Mouse (Mus musculus) urinary bladder, postnatal 36 days (tissue): ENCODE data around the gene Ep300.
A peak's percentile ranks its signal among the peaks of the same experiment; 100 is the strongest.
"Not testable (repeated sequence)": the region's sequence is repeated elsewhere in the genome, so short reads cannot be mapped to it uniquely, and the experiment has no call there.

Experiments
- DNase-seq, 2 experiments: peaks; one replicate each; pipeline ENCODE4 v3.0.0; 2022; ENCODE audit warnings: low spot score in 2 of 2, mixed read lengths in 1 of 2

Ep300 gene

DNA sequence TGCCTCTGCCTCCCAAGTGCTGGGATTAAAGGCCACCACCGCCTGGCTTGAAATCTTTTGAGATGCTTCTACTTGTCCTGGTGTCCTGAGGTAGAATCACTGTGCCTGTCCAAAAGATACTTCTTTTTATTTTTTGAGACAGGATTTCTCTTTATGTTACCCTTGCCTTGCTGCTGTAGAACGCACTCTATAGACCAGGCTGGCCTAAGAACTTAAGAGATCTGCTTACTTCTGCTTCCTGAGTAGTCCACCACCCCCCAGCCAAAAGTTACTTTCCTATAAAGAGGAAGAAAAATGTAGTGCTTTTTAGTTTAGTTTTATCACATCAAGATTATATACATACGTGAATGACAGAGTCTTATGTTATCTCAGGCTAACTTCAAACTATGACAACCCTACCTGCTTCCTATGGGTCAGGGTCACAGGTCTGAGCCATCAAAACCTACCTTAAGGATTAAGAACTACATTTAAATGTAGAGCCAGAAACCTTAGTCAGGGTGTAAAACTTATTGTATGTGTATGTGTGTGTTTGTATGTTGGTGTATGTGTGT lies 9.1 kb downstream of the Ep300 start:
- no peak for DNase-seq

DNA sequence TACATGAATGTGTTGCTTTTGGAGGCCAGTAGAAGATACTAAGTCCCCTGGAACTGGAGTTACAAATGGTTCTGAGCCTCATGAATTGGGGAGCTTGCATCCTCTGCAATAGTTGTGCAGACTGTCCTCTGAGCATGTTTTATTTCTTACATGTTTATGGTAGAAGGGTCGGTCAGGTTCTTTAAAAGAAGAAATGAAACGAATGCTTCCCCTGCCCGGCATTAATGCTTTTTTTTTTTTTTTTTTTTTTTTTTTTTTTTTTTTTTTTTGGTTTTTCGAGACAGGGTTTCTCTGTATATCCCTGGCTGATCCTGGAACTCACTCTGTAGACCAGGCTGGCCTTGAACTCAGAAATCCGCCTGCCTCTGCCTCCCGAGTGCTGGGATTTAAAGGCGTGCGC lies 13.6 kb downstream of the Ep300 start:
- DNase-seq = not testable (repeated sequence)

GRCm38 (mm10) chr15:81605241-81605640 lies 20.1 kb downstream of the Ep300 start:
- no peak for DNase-seq

DNA sequence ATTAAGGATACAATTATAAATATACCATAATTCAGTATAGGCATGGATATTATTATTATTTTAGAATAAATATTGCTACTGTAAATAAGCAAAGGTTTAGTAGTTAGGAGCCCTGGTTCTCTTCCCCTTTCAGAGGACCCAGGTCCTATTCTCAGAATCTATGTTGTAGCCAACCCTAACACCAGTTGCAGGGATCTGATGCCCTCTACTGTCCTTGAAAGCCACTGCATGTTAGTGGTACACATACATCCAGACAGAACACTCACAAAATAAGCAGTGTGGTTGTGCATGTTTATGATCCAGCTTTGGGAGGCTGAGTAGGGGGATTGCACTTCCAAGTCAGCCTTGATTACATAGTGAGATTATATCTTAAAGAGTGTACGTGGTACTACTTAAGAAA lies 21.5 kb downstream of the Ep300 start:
- DNase-seq = no peak

DNA sequence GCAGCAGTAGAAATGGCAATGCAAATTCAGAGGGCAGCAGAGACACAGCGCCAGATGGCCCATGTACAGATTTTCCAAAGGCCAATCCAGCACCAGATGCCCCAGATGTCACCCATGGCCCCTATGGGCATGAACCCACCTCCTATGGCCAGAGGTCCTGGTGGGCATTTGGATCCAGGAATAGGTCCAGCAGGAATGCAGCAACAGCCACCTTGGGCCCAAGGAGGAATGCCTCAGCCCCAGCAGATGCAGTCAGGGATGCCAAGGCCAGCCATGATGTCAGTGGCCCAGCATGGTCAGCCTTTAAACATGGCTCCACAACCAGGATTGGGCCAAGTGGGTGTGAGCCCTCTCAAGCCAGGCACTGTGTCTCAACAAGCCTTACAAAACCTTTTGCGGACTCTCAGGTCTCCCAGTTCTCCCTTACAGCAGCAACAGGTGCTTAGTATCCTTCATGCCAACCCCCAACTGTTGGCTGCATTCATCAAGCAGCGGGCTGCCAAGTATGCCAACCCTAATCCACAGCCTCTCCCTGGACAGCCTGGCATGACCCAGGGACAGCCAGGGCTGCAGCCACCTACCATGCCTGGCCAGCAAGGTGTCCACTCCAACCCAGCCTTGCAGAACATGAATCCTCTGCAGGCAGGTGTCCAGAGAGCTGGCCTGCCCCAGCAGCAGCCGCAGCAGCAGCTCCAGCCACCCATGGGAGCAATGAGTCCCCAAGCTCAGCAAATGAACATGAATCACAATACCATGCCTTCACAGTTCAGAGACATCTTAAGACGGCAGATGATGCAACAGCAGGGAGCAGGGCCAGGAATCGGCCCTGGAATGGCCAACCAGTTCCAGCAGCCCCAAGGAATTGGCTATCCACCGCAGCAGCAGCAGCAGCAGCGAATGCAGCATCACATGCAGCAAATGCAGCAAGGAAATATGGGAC lies 64.6 kb downstream of the Ep300 start:
- DNase-seq = peak in 1 of 2 experiments; percentile 37

- DNase-seq = no peak
Observed at GRCm38 (mm10) chr15:81650636-81651035, 65.5 kb downstream of the Ep300 start.

DNA sequence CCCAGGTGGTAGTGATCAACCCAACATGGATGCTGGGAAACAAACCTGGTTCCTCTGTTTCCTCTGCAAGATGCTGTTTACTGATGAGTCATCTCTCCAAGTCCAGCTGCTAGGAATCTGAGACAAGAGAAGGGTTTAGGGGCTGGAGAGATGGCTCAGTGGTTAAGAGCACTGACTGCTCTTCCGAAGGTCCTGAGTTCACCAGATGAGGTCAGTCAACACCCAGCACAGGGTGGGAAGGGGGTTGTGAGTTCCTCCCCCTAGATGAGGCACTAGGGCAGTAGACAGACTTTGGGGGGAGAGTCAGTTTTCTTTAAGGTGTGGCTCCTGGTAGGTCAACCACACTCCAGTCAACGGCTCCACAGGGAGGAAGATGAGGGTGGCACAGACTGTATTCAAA lies 76.5 kb downstream of the Ep300 start:
- no peak for DNase-seq

GRCm38 (mm10) chr15:81663281-81663680 lies 78.1 kb downstream of the Ep300 start:
- no peak for DNase-seq

GRCm38 (mm10) chr15:81663697-81664561 lies 78.8 kb downstream of the Ep300 start, which contains the start of gene L3mbtl2:
L3mbtl2 (plus strand) TSS chr15:81663889.
- peak; percentile 82 to 93 for DNase-seq

DNA sequence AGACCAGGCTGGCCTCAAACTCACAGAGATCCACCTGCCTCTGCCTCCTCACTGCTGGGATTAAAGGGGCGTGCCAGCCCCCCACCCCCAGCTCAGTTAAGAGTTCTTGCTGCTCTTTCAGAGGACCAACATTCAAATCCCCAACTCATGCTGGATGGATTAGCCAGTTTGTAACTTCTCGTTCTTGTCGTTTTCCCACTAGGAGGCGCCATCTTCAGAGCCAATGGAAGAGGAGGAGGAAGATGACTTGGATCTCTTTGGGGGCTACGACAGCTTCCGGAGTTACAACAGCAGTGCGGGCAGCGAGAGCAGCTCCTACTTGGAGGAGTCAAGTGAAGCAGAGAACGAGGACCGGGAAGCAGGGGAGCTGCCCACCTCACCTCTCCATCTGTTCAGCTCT lies 81.8 kb downstream of the Ep300 start:
- no peak for DNase-seq

DNA sequence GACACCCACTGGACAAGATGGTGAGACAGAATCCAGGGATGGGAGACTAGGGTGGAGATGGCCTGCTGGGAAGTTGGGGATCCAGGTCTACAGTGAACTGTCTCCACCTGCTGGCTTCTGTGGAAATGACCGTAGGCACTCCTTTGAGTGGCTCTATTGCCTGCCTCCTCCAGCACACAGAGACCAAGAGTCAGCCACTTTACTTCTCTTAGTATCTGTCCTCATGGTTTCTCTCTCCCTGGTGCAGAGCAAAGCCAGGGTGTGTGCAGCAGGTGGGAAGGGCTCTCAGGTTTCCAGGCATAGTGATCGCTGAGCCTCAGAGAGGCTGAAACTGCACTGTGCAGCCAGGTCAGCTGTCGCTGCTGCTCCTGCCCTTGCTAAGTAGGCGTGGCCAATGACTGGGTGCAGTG lies 85.1 kb downstream of the Ep300 start:
- no peak for DNase-seq

DNA sequence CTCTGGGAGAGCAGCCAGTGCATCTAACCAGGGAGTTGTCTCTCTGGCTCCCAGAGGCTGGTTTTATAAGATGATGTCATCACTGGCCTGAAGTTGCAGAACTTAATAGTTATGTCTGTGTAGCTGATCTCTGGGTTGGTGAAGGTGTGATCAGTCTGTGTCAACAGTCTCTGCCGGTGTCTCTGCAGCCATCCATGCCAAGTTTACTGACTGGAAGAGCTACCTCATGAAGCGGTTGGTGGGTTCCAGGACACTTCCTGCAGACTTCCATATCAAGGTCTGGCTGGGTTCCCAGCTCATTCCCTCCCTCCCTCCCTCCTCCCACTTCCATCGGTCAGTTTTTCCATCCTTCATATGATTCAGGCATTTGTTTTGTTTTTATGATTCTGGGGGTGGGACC lies 91.5 kb downstream of the Ep300 start:
- DNase-seq = no peak

DNA sequence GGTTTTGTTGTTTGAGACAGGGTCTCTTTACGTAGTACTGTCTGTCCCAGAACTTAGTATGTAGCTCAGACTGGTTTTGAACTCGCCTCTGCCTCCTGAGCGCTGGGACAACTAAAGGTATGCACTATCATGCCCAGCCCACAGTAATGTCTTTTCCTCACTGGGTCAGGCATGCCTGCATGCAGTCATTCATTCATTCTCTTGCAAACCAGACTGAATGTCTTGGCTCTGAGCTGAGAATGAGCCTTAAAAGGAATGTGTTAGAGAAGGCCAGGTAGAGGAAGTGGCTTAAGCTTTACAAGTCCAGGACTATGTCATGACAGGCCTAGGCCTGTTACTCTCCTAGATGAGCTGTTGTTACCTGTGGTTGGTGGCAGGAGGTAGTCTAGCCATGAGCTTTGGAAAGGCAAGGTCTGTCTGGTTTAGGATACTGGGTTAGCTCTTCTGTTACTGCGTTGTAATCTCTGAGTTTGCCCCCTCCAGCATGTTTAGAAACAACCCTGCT lies 95.2 kb downstream of the Ep300 start:
- DNase-seq = no peak

DNA sequence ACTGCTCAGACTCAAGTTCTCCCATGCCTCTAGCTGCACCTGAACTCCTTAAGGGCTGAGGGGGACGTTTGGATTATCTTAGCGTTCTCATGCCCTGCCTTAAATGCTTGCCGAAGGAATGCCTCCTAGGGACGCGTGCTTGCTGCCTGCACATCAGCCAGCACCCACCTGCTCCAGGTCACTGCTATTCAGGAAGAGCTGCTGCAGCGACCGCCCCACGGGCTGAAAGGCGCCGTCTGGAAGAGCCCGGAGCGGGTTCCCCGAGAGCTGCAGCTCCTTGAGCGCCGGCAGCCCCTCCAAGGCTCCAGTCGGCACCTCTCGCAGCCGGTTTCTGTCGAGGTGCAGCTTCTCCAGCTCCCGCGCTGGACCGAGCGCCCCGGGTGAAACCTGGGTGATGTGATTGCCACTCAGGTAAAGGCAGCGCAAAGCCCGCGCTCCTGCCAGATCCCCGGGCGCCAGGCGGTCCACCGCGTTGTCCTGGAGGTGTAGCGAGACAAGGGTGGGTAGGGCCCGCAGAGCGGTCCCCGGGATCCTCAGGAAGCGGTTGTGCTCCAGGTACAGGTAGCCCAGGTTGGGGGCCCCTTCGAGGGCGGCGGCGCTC lies 108.3 kb downstream of the Ep300 start:
- no peak for DNase-seq

DNA sequence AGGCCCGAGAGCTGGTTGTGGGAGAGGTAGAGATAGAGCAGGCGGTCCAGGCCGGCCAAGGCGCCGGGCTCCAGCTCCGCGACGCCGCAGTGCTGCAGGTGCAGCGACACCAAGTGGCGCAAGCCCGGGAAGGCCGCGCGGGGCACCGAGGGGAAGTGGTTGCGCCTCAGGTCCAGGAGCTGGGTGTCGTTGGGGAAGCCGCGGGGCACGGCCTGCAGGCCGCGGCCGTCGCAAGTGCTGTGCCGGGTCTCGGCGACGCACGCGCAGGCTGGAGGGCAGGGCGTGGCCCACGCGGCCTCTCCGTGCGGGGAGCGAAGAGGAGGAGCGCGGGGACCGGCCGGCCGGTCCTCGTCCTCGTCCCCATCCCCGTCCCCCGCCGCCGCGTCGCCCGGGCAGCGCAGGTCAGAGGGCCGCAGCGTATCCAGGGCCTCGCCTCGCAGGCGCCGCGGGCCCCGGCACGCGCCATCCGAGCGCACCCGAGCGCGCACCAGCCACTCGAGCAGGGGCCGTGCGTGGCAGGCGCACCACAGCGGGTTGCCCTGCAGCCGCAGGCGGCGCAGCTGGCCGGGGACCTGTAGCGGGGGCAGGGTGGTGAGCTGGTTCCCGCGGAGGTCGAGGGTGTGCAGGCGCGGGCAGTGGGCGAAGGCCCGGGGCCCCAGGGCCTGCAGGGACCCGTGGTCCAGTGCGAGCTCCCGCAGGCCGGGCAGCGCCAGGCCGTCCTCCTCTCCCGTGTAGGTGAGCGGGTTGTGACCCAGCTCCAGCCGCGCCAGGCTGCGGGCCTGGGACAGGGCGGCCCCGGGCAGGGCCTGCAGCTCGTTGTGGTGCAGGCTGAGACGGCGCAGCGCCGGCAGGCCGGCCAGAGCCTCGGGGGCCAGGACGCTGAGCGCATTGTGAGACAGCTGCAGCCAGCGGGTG lies 109.1 kb downstream of the Ep300 start:
- DNase-seq = peak; percentile 80 to 86

GRCm38 (mm10) chr15:81694891-81695290 lies 109.7 kb downstream of the Ep300 start:
- no peak for DNase-seq

DNA sequence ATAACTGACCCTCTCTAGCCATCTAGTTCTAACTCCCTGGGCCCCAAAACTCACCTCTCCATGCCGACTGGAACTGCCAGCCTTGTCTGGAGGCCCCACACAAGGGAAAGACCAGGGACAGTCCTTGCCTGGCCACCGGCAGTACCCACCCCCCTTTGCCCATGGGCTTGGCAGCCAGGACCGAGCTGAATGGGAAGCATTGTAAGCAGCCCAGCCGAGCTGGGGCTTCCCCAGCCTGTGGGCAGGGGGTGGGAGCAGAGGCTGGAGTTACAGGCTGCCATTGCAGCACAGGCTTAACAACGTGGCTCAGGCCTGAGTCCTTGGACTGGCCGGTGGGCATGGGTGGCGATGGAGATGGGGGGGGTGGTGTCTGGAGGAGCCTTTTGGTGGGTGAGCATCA lies 112.0 kb downstream of the Ep300 start, which contains the start of gene Chadl:
Chadl (minus strand) TSS at position 113 of the 400 bp plus-strand sequence.
- no peak for DNase-seq

GRCm38 (mm10) chr15:81697847-81698246 lies 112.7 kb downstream of the Ep300 start:
- no peak for DNase-seq

GRCm38 (mm10) chr15:81698532-81698931 lies 113.4 kb downstream of the Ep300 start:
- no peak for DNase-seq

DNA sequence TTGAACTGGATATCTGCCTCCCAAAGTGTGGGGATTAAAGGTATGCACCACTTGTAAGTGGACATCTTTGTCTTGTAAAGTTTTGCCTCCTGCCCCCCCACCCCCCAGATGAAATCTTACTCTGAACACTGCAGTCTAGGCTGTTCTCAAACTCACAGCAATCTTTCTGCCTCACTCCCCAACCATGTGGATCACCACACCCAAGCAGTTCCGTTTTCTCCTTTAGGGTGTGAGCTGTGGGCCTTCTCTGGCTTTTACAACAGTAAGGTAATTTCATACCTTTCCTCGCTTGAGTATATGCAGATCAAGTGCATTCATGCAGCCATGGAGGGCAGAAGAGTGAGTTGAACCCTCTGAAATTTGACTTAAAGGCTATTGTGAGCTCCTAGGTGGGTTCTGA lies 115.0 kb downstream of the Ep300 start:
- no peak for DNase-seq
